Mouse (Mus musculus): ENCODE results near the gene Supt20.

GRCm38 (mm10) chr3:54735247-54736046 is 42.8 kb downstream of the Supt20 start, which contains the start of the genes Exosc8 and Alg5:
- TF ChIP-seq POLR2A (IDR thresholded peaks at IDR 0.05; ENCODE audit: low read depth, low read length) (peak; percentile 74), CTCF (IDR thresholded peaks at IDR 0.05; ENCODE audit: extremely low read depth, insufficient read depth, insufficient read length, insufficient replicate concordance) (peak; percentile 98)
